Mouse (Mus musculus): ENCODE results near the gene Ddi2. TPM values are rescaled to one million over a fixed set of nuclear protein-coding genes. Genes with fewer than 3 reads are reported as not detected.

The Ddi2 gene
- polyA plus RNA-seq, 1 experiment from 2014 or later, result 14.8 TPM

DNA sequence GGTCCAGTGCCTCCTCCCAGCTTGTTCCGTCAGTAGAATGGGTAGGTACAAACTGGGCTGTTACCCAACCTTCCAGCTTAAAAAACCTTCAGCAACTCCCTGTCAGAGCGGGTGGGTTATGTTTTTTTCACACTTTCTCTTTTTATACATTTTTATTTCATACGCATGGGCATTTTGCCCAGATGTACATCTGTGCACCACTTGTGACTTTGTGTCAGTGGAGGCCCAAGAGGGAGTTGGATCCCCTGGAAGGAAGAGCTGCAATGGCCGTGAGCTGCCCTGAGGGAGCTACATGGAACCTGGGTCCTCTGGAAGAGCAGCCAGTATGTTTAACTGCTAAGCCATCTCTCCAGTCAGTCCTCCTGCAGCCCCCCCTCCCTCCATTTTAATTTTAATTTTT lies 51.8 kb downstream of the Ddi2 start:
- Histone ChIP-seq H3K27me3 (no peaks in the 10 kb centered on the region), H3K27ac (replicated peaks) (no peak overlapping the region), H3K9ac (no peak overlapping the region), H3K4me1 (replicated peaks) (peaks cover 6% of the 10 kb centered on the region), H3K4me3 (replicated peaks) (no peak overlapping the region), H3K9me3 (replicated peaks) (no peaks in the 10 kb centered on the region), H3K36me3 (replicated peaks) (no peaks in the 10 kb centered on the region), H3K4me2 (no peak overlapping the region)
- no peak for ATAC-seq (ENCODE audit: insufficient read depth)
- WGBS (ENCODE audit: insufficient replicate concordance), result 72% methylated on average over 4 of the region's 4 CpGs

DNA sequence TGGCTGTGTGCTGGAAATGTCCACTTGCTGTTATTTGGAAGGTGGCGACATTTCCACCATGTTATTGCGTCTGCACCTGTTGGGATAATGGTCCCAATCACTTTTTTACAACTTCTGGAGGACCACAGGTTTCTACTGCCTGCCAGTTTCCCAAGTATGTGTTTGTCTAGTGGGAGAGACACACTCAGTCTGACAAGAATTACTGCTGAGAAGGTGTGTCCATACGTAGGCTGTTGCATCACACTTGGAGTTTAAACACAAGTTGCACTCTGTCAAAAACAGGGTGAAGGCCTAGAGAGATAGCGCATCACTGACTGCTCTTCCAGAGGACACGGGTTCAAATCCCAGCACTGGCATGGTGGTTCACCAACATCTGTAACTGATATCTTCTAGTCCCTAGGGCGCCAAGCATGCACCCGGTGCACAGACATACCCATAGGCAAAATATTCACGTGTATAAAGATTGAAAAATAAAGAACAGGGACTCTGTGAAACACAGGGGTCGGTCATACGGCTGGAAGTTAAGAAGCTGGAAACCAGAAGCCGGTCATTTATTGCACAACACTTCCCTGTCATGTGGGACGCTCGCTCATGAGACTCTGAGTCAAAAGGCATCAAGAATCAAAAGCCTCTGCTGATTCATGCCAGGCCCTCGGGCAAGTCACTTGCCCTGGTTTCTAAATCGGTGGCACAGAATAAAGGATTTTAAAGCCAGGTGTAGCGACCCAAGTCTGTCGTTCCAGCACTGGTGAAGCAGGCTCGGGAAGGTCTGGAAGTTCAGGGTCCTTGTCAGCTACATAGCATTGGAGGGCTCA lies 53.1 kb downstream of the Ddi2 start:
- Histone ChIP-seq H3K9ac (no peak overlapping the region), H3K36me3 (replicated peaks) (no peaks in the 10 kb centered on the region), H3K4me3 (replicated peaks) (no peak overlapping the region), H3K27me3 (0 out of 2 replicates have a peak, but pooled peaks cover 1% of the 10 kb centered on the region), H3K4me2 (no peak overlapping the region), H3K9me3 (replicated peaks) (no peaks in the 10 kb centered on the region), H3K27ac (replicated peaks) (no peak overlapping the region), H3K4me1 (replicated peaks) (peaks cover 6% of the 10 kb centered on the region; the same call in 1 of the 2 replicates)
- no peak for ATAC-seq (ENCODE audit: insufficient read depth)
- WGBS (ENCODE audit: insufficient replicate concordance), result 59% methylated on average over 18 of the region's 18 CpGs

DNA sequence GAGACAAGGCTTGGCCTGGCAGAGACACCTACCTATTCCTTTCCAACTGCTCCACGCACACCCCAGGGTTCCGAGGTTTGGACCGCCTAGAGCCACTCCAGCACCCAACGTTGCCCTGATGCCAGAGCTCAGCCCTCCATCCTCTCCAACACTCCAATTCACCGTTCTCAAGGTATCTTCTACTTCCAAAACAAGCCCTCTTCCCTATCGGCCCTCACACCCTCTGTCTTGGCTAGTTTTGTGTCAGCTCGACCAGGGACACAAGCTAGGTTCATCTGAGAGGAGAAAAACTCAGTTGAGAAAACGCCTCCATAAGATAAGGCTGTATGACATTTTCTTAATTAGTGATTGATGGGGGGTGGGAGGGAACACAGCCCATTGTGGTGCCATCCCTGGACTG lies 58.4 kb downstream of the Ddi2 start, which contains the start of gene Plekhm2:
Gene Plekhm2 (minus strand): TSS at position 101 of the 400 bp plus-strand sequence.
- 0 out of 2 replicates have a peak, but pooled peaks cover 5% of the 10 kb centered on the region for H3K27me3 ChIP-seq
- no peak for ATAC-seq (ENCODE audit: insufficient read depth)
- H3K4me3 ChIP-seq (replicated peaks), result peak within 1 kb of the TSS; percentile 78
- H3K9me3 ChIP-seq (replicated peaks), result no peaks in the 10 kb centered on the region
- peak within 1 kb of the TSS; percentile 21 for H3K27ac ChIP-seq (replicated peaks)
- peaks cover 27% of the 10 kb centered on the region for H3K4me1 ChIP-seq (replicated peaks)
- H3K9ac ChIP-seq, result peak within 1 kb of the TSS; percentile 88
- WGBS (ENCODE audit: insufficient replicate concordance), result 71% methylated on average over 8 of the region's 8 CpGs
- 0 out of 2 replicates have a peak, but pooled peaks cover 14% of the 10 kb centered on the region for H3K36me3 ChIP-seq (replicated peaks)
- peak within 1 kb of the TSS; percentile 97 for H3K4me2 ChIP-seq

DNA sequence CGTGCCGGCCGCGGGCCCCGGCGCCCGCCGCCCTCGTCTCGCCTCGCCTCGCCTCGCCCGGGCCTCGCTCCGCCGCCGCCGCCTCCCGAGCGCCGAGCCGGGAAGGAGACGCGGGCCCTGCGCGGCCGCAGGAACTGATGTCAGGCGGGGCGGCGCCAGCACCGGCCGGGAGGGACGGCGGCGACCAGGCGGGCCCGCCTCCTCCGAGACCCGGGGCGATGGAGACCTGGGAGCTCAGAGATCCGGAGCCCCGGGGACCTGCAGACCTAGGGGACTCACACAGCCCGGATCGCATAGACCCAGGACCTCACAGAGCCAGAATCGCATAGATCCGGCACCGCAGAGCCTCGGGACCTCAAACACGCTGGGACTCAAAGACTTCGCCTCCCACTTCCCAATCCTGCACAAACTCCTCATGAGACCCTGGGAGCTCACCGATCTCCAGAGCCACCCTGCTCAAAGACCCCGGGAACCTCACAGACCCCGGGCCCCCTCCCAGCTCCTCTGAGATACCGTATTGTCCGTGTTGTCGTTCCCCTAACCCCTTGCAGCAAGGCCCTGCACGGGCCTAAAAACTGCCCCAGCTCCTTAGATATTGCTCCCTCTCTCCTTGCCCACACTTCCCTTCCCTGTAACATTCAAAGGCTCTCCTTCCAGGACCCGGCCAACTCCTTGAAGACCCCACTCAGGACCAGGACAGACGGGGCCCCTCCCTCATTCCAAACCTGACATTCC lies 59.0 kb downstream of the Ddi2 start:
- Histone ChIP-seq H3K4me3 (replicated peaks) (peak overlapping the region; percentile 78), H3K27ac (replicated peaks) (peak overlapping the region; percentile 21), H3K4me2 (peak overlapping the region; percentile 97), H3K36me3 (replicated peaks) (0 out of 2 replicates have a peak, but pooled peaks cover 14% of the 10 kb centered on the region), H3K4me1 (replicated peaks) (peaks cover 27% of the 10 kb centered on the region), H3K9ac (peak overlapping the region; percentile 88), H3K9me3 (replicated peaks) (no peaks in the 10 kb centered on the region), H3K27me3 (0 out of 2 replicates have a peak, but pooled peaks cover 5% of the 10 kb centered on the region)
- ATAC-seq (ENCODE audit: insufficient read depth), result peak; percentile 83
- 2% methylated on average over 49 of the region's 60 CpGs for WGBS (ENCODE audit: insufficient replicate concordance)

DNA sequence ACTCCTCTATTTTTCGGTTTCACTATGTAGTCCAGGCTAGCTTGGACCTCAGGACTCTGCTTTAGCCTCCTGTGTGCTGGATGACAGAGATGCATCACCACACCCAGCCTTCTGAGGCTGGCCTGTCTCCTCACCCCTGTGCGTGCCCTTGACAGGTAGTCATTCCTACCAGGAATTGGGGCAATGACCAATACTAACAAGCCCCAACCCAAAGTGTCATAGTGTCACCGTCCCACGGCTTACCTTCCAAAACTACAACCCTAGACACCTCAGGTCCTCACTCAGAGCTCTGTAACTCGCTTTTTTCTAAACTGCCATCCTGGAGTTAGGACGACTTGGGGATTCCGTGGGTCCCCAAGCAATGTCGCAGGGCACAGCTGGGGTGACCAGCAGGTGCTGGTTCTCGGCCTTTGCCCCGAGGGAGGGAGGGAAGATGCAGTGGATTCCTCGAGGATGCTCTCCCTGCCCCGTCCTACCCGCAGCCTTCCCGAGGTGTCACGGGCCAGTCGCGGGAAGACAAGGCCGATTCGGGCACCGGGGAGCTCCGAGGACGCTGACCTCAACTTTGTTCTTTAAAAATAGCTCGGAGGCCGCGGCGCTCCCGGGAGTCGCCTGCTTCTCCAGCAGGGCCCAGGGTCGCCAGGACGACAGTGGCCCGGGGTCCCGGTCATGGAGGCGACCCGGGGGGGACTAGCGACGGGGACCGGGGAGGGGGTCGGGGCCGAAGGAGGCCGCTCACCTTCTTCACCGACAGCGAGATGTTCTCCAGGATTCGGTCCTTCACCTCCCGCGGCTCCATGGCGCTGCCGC lies 59.9 kb downstream of the Ddi2 start:
- H3K4me1 ChIP-seq (replicated peaks), result peaks cover 30% of the 10 kb centered on the region
- peak overlapping the region; percentile 88 for H3K9ac ChIP-seq
- H3K4me2 ChIP-seq, result peak overlapping the region; percentile 97
- H3K9me3 ChIP-seq (replicated peaks), result no peaks in the 10 kb centered on the region
- peak; percentile 25 for ATAC-seq (ENCODE audit: insufficient read depth)
- 0 out of 2 replicates have a peak, but pooled peaks cover 5% of the 10 kb centered on the region for H3K27me3 ChIP-seq
- 0 out of 2 replicates have a peak, but pooled peaks cover 14% of the 10 kb centered on the region for H3K36me3 ChIP-seq (replicated peaks)
- WGBS (ENCODE audit: insufficient replicate concordance), result 4% methylated on average over 47 of the region's 47 CpGs
- peak overlapping the region; percentile 21 for H3K27ac ChIP-seq (replicated peaks)
- peak overlapping the region; percentile 78 for H3K4me3 ChIP-seq (replicated peaks)

DNA sequence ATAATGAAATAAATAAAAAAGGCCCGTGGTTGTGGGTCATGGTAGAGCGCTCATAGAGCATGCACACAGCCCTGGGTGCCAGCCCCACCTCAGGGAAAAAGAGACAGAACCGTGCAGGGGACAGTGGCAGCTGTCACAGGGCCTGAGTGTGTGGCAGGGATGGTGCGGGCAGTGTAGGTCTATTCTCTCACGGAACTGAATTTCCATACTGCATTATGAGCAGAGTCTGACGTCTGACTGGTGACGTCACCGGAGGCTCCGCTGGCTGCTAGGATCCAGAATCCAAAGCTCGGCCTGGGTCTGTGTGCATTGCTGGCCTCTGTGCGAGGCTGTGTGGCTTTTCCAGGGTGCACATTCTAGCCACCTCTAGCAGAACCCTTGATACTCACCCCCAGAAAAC lies 62.3 kb downstream of the Ddi2 start:
- Histone ChIP-seq H3K4me2 (no peak overlapping the region), H3K4me3 (replicated peaks) (no peak overlapping the region), H3K27ac (replicated peaks) (no peak overlapping the region), H3K36me3 (replicated peaks) (0 out of 2 replicates have a peak, but pooled peaks cover 14% of the 10 kb centered on the region), H3K4me1 (replicated peaks) (peaks cover 48% of the 10 kb centered on the region), H3K27me3 (0 out of 2 replicates have a peak, but pooled peaks cover 5% of the 10 kb centered on the region), H3K9ac (no peak overlapping the region), H3K9me3 (replicated peaks) (no peaks in the 10 kb centered on the region)
- no peak for ATAC-seq (ENCODE audit: insufficient read depth)
- WGBS (ENCODE audit: insufficient replicate concordance), result 85% methylated on average over 11 of the region's 11 CpGs

DNA sequence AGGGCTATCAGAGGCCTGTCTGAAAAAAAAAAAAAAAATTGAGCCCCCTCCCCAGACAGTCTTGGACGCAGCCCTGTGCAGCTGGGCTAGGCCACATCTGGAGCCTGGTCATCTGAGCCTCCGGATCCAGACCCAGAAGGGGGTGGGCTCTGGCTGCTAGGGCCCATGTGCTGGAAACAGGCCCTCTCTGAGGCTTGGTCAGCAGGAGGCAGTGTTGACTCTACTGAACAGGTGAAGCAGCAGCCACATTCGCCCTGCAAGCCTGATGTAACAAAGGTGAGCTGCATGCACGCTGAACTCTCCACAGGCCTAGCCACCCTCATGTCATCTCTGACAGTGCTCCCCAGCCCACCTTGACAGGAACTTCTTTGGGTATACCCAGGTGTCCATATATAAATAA lies 63.5 kb downstream of the Ddi2 start:
- ATAC-seq (ENCODE audit: insufficient read depth), result no peak
- no peak overlapping the region for H3K4me3 ChIP-seq (replicated peaks)
- WGBS (ENCODE audit: insufficient replicate concordance), result 72% methylated on average over 4 of the region's 4 CpGs
- H3K4me1 ChIP-seq (replicated peaks), result peaks cover 47% of the 10 kb centered on the region
- H3K27ac ChIP-seq (replicated peaks), result no peak overlapping the region
- 0 out of 2 replicates have a peak, but pooled peaks cover under 1% of the 10 kb centered on the region for H3K27me3 ChIP-seq
- H3K4me2 ChIP-seq, result no peak overlapping the region
- H3K9ac ChIP-seq, result no peak overlapping the region
- H3K36me3 ChIP-seq (replicated peaks), result 0 out of 2 replicates have a peak, but pooled peaks cover 14% of the 10 kb centered on the region
- H3K9me3 ChIP-seq (replicated peaks), result no peaks in the 10 kb centered on the region

DNA sequence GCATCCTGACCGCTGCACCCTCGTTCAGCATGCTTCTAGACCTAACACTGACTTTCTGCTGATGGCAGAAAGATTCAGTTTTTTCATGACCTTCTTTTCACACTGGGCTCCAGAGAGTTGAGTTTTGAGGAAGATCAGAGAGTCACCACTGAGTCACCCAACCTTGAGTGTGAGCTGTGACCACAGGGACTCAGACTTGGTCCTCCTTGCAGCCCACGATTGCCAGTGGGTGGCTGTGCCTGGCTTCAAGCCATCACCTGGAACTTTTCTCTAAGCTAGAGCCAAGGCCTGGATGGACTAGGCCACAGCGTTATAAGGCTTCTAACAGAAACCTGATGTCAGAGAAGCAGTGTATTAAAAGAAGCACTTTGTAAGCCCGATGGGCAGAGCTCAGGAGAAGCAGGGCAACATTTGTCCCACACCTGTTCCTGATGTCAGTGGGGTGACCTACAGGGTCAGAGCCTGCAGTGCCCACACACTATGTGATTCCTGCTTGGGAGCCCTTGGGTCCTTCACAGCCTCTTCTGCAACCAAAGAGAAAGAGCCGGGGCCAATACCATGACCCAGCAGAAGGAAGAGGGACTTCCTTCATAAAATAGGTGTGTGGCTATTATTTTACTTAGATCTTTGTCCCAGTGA lies 64.3 kb downstream of the Ddi2 start:
- WGBS (ENCODE audit: insufficient replicate concordance), result 78% methylated on average over 6 of the region's 6 CpGs
- no peak overlapping the region for H3K4me2 ChIP-seq
- no peak overlapping the region for H3K4me3 ChIP-seq (replicated peaks)
- H3K27me3 ChIP-seq, result no peaks in the 10 kb centered on the region
- no peak for ATAC-seq (ENCODE audit: insufficient read depth)
- H3K9me3 ChIP-seq (replicated peaks), result no peaks in the 10 kb centered on the region
- peaks cover 40% of the 10 kb centered on the region for H3K4me1 ChIP-seq (replicated peaks)
- no peak overlapping the region for H3K27ac ChIP-seq (replicated peaks)
- 0 out of 2 replicates have a peak, but pooled peaks cover 14% of the 10 kb centered on the region for H3K36me3 ChIP-seq (replicated peaks)
- H3K9ac ChIP-seq, result no peak overlapping the region

DNA sequence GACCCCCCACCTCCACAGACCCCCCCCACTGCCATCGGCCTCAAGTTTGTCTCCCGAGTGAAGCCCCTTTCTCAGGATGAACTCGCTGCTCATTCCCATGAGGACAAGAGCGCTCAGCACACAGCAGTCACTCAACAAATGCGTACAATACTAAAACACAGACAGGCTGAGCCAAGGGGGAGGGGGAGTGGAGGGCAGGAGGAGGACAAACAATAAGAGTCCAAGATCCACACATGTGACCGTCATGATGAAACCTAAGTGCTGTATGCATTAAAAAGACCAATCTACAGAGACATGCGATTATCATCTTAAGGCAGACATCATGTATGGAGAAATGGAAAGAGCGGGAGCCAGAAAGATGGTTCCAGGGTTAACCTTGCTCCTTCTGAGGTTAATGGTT lies 66.3 kb downstream of the Ddi2 start:
- no peak for ATAC-seq (ENCODE audit: insufficient read depth)

More for the DNA sequence above, 66.3 kb downstream of the Ddi2 start:
- H3K36me3 ChIP-seq (replicated peaks), result 0 out of 2 replicates have a peak, but pooled peaks cover 16% of the 10 kb centered on the region
- peaks cover 32% of the 10 kb centered on the region for H3K4me1 ChIP-seq (replicated peaks)
- no peak overlapping the region for H3K9ac ChIP-seq
- no peak overlapping the region for H3K27ac ChIP-seq (replicated peaks)
- H3K27me3 ChIP-seq, result no peaks in the 10 kb centered on the region
- no peak overlapping the region for H3K4me2 ChIP-seq
- 68% methylated on average over 8 of the region's 8 CpGs for WGBS (ENCODE audit: insufficient replicate concordance)
- no peaks in the 10 kb centered on the region for H3K9me3 ChIP-seq (replicated peaks)
- H3K4me3 ChIP-seq (replicated peaks), result no peak overlapping the region
